Mouse (Mus musculus) MEL-GATA-1-ER (cell line): ENCODE data around the gene Tbc1d20.

ENCODE experiments used
- DNase-seq: peaks from one replicate; pipeline ENCODE4 v3.0.0-alpha.2; 2012; ENCODE audit warnings: low read depth; ENCODE audit errors: extremely low read depth

Tbc1d20 gene

GRCm38 (mm10) chr2:152326157-152326556, 32.5 kb downstream of the Tbc1d20 start:
- DNase-seq: no peak

DNA sequence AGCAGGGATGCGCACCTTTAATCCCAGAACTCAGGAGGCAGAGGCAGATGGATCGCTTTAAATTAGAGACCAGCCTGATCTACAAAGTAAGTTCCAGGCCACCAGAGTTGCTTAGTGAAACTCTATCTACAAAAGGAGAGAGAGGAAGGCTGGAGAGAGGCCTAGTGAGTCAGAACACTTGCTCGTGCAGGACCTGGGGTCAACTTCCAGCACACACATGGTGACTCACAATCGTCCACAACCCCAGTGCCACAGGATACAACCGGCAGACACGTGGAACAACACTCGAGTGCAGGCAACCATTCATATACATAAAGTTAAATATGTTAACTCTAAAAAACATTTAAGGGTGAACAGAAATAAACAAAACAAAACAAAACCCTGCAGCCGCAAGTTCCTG, 33.0 kb downstream of the Tbc1d20 start:
- no peak for DNase-seq

GRCm38 (mm10) chr2:152327980-152328379, 34.4 kb downstream of the Tbc1d20 start:
- no peak for DNase-seq

DNA sequence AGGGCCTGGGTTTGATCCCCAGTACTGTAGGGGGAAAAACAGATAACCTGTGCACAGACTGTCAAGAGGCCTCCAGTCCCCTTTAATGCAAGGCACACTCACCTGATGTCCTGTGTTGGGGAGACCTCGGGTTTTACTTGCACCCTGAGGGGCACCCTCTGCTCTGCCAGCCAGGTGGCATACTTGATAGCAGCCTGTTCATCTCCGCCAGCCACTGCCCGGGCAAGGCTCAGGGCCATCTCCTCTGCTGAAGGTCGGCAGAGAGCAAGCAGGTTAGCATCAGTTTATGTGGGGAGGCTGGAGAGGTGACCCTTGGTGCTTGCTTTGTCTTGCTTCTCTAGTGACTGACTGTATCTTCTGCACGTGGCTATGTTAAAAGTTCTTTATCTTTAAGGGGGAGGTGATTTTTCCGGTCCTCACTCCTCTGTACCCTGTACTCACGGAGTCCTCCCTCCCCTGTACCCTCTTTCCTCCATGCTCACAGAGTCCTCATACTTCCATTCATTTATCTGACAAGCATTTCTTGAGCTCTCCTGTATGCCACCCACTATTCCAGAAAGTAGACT, 37.3 kb downstream of the Tbc1d20 start:
- no peak for DNase-seq

GRCm38 (mm10) chr2:152332101-152332825, 38.6 kb downstream of the Tbc1d20 start, which contains the start of gene Rbck1:
Gene Rbck1 (minus strand): TSS chr2:152332653.
- DNase-seq: peak; percentile 76

DNA sequence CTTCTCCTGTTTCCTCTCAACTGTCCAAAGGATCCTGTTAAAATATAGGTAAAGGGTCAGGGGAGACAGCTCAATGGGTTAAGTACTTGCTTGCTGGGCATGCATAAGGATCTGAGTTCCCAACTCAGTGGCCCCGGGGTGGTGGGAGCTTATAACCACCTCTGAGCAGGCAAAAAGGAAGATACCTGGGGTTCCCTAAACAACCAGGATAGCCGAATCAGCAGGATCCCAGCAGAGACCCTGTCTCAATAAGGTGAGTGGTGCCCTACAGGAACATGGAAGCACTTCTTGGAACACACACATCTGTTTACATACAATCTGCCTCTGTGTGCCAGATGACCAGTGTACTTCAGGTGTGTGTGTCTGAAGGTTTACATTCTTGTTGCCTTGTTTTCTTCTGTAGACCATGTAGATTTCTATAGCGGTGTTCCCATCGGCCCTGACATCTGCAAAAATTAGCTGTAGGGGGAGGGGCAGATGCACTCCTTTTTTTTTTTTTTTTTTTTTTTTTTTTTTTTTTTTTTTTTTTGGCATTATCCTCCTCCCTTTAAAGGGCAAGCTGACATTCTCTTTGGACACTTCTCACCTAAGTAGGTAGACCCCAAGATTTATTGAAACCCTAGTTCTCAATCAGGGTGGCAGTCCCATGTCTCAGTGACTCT, 39.8 kb downstream of the Tbc1d20 start:
- DNase-seq: no peak

GRCm38 (mm10) chr2:152335289-152335820, 41.7 kb downstream of the Tbc1d20 start:
- no peak for DNase-seq

DNA sequence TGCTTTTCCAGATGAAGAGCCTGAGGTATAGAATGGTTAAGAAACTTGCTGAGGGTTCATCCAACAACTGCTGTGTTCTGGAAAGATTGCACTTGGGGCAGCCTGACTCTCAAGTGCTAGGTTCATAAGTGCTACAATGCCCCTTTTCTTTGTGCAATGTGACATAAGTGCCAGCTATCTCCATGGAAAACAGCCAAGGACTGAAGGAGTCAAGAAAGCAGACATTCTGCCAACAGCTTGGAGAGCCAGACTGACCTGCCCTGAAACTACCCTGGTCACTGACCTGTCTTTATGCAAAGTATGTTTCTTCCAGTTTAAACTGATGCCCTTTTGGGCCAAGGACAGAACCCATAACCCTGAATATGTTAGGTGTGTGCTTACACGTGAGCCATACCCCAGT, 43.2 kb downstream of the Tbc1d20 start:
- no peak for DNase-seq

DNA sequence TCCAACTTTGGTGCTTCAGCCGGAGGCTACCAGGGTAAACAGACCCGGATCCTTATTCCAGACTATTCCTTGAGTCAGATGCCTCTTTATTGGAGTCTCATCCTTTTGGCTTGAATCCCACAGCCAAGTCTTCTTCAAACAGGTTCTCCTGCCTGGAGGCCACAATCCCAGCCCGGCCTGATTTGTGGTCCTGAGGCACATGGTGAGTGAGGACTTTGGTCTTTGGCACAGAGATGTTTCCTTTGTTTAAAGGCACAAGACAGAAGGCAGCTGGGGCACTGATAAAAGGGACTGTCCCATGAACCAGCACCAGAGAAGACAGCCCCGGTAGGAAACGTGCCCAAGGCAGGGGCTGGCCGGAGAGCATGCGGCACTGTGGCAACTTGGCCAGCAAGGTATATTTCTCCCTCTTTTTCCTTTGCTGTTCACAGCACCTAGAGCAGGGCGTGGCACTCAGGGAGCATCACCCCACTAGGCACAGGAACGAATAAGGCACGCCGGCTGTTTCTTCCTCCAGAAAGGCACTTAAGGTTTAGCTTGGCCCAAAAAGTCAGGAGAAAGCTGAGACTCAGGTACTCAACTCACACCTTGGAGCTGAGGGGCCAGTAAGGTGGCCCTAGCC, 44.1 kb downstream of the Tbc1d20 start:
- DNase-seq: no peak

DNA sequence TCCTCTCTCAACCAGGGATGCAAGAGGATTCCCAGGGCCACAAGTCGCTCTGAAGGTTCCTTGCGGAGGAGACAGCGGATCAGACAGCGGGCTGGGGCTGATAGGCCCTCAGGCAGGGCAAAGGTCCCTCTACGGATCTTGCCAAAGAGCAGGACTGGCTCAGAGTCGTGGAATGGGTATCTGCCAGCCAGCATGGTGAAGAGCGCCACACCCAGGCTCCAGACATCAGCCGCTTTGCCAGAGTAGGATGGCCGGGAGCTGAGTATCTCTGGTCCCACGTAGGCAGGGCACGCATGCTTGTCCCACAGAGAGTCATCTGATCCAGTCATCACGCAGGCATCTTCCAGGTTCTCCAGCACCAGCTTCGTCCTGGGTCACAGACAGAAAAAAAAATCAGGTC, 44.7 kb downstream of the Tbc1d20 start:
- DNase-seq: no peak

DNA sequence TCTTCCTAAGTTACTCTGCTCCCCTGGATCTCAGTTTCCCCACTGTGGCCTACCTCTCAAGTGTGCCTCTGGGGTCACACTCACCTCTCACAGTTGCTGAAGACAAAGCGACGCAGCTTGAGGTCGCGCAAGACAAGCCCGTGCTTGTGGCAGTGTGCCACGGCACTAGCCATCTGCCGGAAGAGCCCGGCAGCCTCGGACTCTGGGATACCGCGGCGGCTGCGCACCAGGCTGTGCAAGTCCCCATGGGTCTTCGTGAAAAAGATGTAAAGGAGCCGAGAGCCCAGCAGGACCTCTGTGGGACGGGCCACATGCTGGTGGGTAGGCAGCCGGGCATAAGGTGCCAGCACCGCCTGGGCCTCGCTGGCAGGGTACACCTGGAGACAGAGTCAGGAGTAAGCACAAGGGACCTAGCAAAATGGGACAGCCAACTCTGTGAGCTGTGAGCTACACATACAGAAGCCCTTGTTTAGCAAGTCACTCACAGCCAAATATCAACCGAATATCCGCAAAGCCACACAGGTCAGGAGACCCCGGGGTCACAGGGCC, 46.1 kb downstream of the Tbc1d20 start:
- no peak for DNase-seq

GRCm38 (mm10) chr2:152343329-152344213, 49.9 kb downstream of the Tbc1d20 start, which contains the start of gene Trib3:
Gene Trib3 (minus strand): TSS chr2:152344032.
- DNase-seq: peak; percentile 75

DNA sequence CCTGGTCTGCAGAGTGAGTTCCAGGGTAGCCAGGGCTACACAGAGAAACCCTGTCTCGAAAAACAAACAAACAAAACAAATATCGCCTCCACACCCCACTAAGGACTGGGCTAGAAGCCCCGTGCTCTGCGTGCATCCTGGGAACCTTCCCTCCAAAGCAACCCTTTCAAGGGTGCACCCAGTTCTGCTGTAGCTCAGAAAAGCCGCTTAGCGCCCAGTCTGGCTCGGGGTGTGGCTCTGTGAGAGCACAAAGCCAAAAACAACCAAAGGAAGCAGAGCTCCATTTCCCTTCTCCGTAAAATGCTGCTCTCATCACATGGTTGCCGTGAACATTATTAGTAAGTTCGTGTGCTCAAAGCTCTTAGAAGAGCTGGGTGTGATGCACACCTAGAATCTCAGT, 50.7 kb downstream of the Tbc1d20 start:
- DNase-seq: no peak

- DNase-seq: no peak
These were observed 51.3 kb downstream of the Tbc1d20 start for GRCm38 (mm10) chr2:152344909-152345308.

DNA sequence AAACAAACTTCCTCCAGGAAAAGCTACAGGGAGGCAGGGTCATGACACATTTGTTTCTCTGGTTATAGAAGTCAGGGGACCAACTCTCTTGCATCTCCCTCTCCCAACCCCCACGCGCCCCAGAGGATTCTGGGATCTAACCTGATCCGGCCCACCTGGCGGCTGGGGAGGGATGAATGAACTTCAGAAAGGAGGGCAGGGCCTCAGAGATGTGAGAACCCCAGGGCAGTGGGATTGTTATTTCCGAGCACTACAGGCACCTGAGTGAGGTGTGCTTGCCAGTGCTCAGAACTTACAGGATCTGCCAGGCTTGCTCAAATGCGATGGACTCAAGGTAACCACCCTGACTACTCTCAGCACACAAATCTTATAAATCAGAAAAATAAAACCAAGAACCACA, 51.8 kb downstream of the Tbc1d20 start:
- DNase-seq: no peak

GRCm38 (mm10) chr2:152346776-152347465, 53.3 kb downstream of the Tbc1d20 start:
- peak; percentile 94 for DNase-seq

GRCm38 (mm10) chr2:152347722-152348121, 54.1 kb downstream of the Tbc1d20 start:
- DNase-seq: no peak

DNA sequence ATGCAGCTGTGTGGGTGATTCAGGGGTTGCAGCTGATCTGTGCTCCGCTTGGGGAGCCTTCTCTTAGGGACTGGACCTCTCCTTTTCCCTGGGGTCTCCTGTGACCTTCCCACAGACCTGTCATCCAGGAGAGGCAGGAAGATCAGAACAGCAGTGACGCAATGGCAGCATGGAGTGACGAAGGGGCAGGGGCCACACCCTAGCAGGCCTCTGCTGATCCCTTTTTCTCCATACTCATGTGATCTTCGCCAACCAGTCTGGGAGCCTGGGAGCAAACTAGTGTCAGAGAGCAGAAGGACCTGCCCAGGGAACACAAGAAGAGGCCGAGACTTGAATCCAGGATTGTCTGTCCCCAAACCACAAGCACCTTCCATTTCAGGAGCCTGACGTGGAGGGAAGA, 55.6 kb downstream of the Tbc1d20 start:
- DNase-seq: no peak

DNA sequence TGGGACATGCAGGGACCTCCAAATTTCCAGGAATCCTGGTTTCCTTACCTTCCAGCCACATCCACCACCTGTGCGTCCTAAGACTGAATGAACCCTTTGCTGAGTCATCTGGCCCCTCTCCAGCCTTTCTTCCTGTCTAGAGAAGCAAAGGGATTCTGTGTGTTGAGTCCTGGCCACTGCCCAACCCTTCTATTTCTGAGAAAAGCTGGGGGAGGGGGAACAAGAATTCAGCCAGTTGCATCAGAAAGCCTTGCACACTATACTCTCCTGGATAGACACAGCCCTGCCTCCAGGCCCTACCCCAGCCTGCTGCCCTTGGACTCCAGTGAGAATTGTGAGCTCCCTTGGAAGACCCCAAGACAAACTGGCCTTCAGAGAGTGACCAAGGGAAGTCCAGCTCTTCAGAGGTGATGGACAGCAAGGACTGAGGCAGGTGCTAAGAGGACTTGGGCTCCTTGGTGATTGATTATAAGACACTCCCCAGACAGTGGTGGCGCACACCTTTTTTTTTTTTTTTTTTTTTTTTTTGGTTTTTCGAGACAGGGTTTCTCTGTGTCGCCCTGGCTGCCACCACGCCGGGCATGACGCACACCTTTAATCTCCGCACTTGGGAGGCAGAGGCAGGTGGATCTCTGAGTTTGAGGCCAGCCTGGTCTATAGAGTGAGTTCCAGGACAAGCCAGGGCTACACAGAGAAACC, 56.4 kb downstream of the Tbc1d20 start:
- peak; percentile 89 for DNase-seq
